Mouse (Mus musculus): ENCODE results near the gene T.
"Not testable (repeated sequence)": the region's sequence is repeated elsewhere in the genome, so short reads cannot be mapped to it uniquely, and the experiment has no call there.

T gene

DNA sequence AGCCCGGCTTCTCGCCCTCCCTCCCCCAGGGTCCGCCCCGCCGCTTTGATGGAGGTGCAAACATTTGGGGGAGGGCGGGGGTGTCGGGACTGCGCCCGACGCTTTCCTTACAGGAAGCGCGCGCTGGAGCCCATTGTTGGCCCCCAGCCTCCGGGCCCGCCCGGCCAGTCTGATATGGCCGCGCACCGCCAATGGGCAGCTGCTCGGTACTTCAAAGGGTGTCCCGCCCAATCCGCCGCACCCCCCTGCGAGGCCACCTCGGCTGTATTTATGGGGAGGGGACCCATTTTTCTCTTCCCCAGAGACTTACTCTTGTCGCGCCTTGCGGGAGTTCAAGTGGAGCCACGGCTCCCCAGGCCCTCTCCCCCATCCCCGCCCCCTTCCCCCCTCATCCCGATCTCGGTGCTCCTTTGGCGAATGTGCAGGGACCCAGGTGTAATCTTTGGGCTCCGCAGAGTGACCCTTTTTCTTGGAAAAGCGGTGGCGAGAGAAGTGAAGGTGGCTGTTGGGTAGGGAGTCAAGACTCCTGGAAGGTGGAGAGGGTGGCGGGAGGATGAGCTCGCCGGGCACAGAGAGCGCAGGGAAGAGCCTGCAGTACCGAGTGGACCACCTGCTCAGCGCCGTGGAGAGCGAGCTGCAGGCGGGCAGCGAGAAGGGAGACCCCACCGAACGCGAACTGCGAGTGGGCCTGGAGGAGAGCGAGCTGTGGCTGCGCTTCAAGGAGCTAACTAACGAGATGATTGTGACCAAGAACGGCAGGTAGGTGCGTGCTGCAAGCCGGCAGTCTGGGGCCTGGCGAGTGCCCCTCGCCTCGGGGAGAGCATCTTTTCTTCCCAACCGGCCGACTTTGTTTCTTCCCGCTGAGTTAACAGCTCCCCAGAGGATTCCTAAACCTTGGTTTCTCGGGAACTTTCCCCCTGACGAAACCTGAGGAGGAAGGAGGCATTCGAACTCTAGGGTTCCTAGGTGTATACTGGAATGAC, at the start of gene T:
Gene T, plus strand, starts transcription at position 446 of the 983 bp plus-strand sequence.
- DNase-seq (ENCODE audit: low read depth, low spot score) = no peak

DNA sequence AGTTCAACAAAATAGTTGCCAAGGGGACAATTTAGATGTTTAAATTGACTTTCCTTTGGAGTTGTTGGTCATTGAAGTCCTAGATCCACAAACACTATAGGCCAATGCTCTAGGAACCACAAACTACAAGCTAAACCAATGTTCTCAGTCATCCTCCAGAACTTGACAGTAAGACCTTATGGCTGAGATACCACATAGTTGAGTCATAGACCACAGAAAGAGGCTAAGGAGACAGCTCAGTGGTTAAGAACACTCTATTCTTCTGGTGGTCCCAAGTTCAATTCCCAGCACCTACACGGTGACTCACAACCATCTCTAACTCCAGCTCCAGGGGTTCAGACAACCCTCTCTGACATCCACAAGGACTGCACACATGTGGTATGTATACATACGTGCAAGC, 48.8 kb upstream of the T start:
- DNase-seq (ENCODE audit: low read depth, low spot score) = no peak

DNA sequence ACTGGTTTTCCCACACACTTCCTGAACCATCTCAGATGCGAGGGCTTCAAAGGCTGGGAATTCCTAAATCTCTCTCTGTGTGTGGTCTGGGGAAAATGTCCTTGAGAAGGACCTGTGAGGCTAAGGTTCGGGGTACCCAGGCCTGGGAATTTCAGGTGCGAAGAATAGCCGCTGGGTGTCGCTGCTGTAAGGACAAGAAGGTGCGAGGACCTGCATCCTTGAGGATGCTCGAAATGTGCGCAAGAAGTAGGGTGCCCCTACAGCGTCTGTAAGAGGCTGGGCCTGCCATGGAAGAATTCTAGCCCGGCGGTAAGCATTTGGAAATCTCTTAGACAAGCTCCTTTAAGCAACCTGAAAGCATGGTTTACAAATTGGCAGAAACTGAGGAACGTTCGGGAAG, 45.8 kb upstream of the T start:
- DNase-seq (ENCODE audit: low read depth, low spot score) = no peak

DNA sequence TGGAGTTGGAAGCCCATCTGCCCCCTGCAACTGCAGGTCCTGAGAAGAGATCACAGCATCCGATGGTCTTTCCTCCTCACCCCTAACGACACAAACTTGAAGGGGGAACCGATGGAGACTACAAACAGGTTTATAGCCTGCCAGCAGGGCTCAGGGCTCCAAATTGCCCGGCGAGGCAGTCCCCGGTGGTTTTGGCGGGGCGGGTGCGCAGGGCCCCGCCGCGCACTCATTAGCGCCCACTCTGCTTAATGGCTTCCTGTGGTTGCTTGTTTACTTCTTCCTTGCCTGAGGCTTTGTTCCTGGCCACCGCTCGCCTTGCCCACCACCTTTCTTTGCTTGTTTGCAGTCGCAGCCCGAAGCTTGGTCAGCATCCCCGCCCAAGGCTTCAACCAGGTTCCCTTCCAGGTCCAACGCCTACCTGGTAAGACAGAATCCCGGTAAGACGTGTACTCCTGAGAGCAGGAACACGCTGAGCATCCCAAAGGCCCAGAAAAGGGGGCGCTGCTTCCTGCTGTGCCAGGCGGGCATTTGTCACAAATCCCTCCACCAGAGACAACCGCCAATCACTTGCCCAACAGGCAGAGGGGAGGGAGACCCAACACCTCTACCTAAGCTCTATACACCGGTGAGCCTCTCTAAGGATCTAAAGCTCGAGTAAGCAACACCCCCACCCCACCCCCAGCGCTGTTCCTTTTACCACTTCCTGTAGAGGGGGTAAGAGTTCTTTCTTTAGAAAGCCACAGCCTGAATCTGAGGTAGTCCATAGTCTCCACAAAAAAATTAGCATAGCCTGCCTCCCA, 45.0 kb upstream of the T start:
- no peak for DNase-seq (ENCODE audit: low read depth, low spot score)

DNA sequence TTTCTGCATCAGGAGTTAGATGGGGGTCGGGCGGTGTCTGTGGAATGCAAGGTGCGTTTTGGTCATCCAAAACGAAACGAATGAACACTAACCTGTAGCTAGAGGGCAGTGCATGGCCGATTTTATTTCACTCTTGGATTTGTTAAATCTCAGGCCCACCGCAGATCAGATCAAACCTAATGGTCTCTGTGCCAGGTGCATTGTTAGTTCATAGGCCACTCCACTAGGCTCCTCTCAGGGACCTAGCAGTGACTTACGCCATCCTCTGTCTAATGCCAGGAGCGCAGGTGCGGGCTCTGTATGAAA, 44.5 kb upstream of the T start:
- DNase-seq (ENCODE audit: low read depth, low spot score) = no peak

DNA sequence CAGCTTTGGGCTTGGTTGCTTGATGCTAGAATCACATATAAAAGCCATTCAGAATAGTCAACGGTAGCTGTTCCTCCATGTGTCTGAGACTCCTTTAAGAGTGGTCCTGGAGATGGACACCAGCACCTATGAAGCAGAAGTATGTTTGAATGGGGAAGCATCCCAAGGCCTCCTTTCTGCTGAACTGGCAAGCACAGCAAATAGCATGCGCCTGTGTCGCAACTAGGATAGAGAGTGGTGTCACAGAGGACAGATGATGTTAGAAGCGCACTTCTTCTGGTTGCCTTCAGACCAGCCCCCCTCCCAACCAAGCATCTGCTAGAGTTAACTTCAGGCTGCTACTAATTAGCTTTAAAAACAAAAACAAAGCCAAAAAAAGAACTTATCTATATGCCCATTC, 43.7 kb upstream of the T start:
- no peak for DNase-seq (ENCODE audit: low read depth, low spot score)

DNA sequence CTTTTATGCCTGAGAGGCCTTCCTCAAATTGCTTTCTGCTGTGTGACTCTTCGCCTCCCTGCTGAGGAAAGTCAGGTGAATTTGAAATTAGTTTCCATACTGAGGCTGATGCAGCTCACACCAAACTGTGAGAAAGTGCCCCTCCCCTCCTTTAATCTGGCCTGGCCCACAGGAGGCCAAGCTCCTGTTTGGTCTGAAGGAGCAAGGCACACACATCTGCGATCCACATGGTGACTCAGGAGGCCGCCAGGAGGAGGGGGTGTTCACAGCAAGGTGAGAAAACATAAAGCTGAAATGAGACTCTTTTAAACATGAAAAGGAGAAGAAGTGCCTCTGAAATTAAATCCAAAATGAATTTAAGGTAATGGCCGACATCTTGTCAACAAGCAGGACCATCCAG, 37.9 kb upstream of the T start:
- DNase-seq (ENCODE audit: low read depth, low spot score) = no peak

DNA sequence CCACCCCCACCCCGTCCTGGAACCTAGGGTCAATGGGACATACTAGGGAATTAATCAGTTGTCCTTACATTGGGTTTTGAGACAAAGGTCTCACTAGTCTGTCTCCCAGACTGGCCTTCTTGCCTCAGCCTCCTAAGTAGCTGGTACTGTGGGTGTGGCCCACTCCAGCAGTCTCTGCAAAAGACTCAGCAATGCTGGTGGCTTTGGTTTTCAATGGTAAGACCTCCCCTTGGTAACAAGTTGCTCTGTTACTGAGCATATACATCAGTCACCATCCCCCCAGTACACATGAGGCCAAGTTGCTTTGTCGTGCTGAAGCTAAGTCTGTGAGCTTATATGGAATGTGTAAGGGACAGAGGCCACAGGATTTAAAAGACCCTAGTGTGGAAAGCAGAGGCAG, 36.3 kb upstream of the T start:
- no peak for DNase-seq (ENCODE audit: low read depth, low spot score)

DNA sequence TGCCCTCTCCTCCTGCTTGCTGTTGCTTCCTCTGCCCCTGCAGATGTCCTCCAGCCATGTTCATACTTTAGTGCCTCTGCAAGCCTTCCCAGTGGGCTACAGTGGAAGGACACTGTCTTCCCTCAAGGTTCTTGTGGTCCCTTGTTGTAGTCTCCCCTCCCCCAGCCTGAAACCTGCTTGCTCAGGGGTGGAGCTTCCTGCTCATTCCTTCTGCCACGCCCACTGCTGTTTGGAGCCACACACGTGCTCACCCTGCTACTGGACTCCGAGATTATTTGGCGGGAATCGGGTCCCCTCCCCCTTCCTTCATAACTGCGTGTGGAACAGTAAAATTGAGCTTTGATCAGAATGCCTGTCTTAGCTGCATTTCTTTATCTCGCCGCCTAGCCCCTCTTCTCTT, 30.3 kb upstream of the T start:
- not testable (repeated sequence) for DNase-seq (ENCODE audit: low read depth, low spot score)

DNA sequence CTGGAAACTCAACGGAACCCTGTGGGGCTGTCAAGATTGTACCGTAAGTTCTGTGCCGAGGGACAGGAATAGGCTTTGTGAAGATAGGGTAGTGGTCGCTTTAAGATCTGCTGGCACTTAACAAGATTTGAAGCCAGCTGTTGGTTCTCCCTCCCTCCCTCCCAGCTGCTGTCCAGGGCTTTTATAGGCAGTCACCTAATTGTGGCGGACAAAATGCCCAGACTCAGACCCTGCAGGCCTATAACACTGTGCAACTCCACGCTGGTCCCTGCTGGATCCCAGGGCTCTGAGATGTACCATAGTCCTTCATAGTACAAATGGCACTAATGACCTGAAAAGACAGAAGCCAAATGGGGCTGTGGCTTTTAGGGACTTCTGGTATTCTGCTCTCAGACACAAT, 27.9 kb upstream of the T start:
- no peak for DNase-seq (ENCODE audit: low read depth, low spot score)

DNA sequence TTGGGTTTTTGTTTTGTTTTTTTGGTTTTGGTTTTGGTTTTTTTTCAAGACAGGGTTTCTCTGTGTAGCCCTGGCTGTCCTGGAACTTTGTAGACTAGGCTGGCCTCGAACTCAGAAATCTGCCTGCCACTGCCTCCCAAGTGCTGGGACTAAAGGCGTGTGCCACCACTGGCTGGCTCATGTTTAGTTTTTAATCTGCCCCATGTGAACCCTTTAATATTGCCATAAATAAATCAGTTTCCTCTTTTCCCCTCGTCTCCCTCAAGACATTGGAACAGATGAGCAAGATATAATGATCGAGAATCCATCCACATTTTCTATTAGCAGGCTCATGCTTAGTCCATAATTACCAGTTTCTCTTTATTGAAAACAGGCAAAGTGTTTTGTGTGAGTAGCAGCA, 26.2 kb upstream of the T start:
- not testable (repeated sequence) for DNase-seq (ENCODE audit: low read depth, low spot score)

DNA sequence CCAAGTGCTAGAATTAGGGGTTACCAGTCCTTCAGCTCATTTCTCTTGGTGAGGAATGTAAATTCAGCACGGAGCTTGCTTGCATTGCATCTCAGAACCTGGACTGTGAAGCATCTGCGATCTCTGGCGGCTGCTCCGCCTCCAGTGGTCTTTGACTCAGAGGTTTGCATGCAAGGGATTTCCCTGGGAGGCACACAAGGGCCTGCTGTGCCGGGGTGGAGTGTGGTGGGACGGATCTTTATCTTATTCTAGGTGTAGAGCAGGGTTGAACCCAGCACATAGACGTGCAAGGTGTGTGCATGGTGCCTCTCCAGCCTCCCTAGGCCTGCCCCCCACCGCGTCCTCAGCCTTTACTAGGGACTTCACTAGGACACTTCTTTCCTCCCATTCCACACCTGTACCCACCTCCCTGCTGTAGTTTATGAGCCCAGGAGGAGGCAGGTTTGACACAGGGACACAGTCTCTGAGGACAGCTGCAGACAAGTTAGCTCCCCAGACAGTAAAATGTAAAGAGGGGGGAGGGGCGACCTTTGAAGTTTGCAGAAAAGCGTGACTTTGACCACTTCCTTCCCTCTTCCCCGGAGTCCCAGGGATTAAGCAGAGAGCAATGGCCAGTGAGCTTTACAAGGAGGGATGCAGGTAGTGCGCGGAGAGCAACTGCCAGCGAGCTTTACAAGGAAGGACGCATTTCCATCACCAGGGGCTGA, 25.5 kb upstream of the T start:
- no peak for DNase-seq (ENCODE audit: low read depth, low spot score)

DNA sequence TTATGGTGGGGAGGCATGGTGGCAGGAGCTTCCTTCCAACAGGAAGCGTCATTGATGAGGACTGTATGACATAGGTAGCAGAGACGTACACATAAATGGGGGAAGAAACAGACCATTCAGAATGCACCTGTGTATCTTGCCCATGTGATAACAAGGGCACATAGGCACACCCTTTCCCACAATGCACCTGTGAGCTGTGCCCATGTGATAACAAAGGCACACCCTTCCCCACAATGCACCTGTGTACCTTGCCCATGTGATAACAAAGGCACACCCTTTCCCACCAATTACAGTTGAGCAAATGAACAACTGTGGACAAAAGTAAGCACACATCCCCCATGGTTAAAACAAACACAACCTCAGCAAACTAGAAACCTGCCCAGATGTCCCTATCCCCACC, 23.9 kb upstream of the T start:
- no peak for DNase-seq (ENCODE audit: low read depth, low spot score)

DNA sequence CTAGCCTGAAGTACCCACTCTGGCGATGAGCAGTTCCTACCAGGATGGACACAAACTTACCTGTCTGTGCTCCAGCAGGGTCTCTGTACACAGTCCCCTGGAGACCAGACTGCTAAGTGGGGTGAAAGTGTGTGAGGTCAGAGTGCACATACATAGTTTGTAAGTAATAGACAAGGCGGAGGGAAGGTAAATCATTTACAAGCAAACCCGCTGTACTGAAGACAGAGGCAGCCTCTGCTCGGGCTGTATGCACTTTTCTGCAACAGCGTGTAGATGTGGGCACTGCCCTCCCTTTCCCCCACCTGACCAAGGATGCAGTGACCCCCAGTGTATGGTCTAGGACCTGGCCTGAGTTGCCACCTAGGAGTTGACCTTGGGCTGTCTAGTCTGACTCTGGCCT, 20.6 kb upstream of the T start:
- no peak for DNase-seq (ENCODE audit: low read depth, low spot score)

DNA sequence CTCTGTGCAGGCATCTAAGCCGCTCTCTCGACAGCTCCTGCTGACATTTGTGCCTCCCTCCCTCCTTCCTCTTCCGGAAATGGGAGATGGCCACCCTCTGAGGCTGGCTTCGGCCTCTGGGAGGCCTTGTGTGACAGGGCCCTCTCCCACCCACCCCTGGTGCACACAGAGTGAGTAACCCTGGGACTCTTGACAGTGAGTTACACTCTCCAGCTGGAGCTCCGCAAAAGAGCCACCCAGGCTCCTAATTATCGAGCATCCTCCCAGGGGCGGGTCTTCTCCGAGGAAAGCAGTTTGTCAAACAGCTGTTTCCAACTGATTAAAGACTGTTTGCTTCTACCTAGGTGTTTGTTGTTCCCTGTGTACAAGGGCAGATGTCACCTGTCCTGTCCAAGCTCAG, 18.7 kb upstream of the T start:
- no peak for DNase-seq (ENCODE audit: low read depth, low spot score)

DNA sequence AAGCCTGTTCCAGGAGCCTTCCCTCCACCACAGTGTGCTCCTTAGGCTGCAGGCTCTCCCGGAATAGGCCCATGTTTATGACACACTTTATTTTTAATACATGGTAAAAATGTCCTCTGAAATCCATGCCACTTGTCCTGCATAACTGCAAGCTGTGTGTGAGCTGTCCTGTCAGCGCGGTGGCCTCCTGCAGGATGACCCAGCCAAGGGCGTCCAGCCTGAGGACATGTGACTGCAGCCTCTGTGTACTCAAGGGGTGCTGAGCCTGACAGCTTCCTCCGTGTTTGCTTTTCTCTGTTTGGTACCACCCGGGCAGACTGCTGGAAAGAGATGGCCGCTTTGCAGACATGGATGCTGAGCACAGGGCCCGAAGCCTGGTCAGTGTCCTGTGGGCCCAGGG, 17.4 kb upstream of the T start:
- DNase-seq (ENCODE audit: low read depth, low spot score) = no peak

DNA sequence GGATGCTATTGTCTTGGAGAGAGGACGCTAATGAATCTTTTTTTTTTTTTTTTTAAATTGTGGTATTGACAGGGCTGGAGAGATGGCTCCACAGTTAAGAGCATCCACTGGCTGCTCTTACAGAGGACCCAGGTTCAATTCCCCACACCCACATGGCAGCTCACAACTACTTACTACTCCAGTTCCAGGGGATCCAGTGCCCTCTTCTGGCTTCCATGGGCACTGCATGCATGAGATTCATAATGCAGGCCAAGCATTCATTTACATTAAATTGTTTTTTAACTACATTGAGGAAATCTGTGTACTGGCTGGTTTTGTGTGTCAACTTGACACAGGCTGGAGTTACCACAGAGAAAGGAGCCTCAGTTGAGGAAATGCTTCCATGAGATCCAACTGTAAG, 13.5 kb upstream of the T start:
- DNase-seq (ENCODE audit: low read depth, low spot score) = no peak

DNA sequence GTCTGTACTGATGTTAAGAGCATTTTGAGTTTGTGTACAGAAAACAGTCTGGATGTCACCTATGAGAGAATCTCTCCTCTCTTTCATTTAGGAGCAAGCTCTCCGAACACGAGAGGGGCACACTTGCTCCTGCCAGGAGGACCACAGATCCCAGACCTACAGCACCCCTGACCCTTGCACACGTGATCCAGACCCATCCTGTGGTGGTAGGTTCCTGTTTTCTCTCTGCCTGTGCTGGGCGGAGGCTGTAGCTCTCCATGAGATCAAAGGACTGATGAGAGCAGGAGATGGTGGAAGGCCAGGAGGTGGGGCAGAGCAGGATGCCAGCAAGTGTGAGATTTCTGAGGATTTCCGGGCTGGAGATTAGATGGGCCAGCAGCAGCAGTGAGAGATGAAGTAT, 12.7 kb upstream of the T start:
- no peak for DNase-seq (ENCODE audit: low read depth, low spot score)

DNA sequence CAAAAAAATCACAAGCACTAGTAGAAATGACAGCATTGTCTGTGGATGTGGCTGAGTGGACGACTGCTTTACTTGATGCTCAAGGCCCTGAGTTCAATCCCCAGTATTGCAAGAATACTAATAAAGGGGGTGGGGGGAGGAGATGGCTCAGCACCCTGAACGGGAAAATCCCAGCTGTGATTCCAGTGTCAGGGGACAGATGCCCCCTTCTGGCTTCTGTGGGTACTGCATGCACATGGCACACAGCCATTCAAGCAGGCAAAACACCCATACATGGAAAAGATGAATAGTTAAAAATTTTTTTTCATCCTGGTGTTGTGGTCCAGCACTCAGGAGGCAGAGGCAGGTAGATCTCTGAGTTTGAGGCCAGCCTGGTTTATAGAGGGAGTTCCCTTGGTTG, 10.9 kb upstream of the T start:
- peak; percentile 12 for DNase-seq (ENCODE audit: low read depth, low spot score)

DNA sequence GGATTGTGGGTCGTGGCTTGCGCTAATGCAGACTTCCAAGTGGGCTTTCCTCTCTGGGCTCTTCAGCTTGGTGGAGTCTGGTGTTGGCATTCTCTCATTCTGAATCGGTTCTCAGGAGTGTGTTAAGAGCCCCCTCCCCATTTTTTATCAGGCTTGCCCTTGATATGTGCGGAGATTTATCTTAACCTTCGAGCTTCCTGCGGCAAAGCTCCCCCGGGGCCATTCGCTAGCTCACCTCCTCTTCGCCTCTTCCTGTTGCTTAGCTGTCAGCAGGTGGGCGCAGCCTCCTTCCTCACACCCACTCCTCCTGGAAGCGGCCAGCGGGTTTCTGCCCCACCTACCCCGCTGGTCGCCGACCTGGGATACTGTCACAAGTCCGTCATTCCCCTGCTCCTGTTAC, 4.8 kb upstream of the T start:
- no peak for DNase-seq (ENCODE audit: low read depth, low spot score)

DNA sequence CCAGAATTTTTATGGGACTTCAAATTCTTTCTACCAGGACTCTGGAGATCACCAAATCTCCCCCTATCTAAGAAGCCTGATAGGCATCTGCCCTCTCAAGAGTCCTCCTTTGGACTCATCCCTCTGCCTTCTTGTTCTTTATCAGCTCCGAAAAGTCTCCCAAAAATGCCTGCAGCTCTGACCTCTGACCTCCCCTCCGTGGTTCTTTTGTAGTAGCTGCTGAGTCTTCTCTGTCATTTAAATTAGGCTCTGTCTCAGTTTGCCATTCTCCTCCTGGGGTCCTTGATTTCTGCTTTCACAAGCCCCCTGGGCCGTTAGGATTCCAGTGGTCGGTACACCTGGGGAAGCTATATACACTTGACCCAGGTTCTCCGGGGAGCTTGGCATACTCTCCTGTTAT, 4.3 kb upstream of the T start:
- DNase-seq (ENCODE audit: low read depth, low spot score) = no peak

DNA sequence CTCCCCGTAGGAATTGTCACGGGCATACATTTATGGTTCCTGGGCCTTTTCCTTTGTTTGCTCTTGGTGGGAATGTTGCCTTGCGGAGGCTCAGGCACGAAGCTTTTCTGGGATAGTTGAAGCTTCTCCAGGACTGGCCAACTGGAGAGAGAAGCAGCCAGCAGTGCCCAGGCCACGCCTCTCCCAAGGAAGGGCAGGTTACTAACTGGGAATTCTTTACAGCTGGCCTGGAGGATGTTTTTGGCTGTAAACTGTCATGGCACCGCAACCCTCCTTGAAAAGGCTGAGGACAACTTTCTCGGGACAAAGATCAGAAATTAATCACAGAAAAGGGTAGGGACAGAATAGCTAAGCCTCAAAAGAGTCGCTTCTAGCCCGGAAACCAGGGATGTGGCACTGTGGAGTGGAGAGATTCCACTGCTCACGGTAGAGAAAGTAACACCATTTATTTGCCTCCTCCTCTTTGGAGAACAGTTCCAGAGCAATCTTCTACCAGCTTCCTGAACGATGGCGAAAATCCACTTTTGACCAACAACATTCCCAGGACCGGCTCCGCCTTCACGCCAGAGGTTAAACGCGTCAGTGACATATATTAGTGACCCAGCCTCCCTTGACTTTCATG, 1.9 kb upstream of the T start:
- DNase-seq (ENCODE audit: low read depth, low spot score) = no peak
